Mouse (Mus musculus): ENCODE data around the gene Hnrnpr.

DNA sequence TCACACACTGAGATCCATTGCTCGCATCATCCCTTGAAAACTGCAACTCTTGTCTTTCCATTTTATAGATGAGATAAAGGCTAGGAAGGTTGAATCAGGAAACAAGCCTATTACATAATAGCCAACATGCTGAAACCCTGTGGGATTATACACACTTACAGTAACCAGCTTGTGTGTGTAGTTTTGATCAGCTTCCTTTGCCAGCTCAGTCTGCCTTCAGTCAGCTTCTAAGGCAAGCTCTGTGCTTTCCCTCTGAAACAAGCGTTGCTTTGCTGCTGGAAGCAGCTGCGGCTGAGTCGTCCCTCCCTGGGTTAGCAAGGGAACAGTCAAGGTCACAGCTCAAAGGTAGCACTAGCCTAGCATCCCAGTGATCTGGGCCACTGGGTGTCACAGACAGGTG, 57.1 kb downstream of the Hnrnpr start:
- TF ChIP-seq CTCF (conservative IDR thresholded peaks at IDR 0.05; ENCODE audit: low read length) (no peak), NANOG (IDR thresholded peaks at IDR 0.05; ENCODE audit: borderline replicate concordance, low read length) (no peak)

Data from E14TG2a.4 (cell line).